Mouse (Mus musculus): ENCODE measurements around the gene Ugt1a8.

Ugt1a8 gene

GRCm38 (mm10) chr1:88186325-88186935 lies 98.8 kb downstream of the Ugt1a8 start:
- DNase-seq (ENCODE audit: low read depth) = no peak

- no peak for DNase-seq (ENCODE audit: low read depth)
These were observed 104.5 kb downstream of the Ugt1a8 start for GRCm38 (mm10) chr1:88192136-88192535.

DNA sequence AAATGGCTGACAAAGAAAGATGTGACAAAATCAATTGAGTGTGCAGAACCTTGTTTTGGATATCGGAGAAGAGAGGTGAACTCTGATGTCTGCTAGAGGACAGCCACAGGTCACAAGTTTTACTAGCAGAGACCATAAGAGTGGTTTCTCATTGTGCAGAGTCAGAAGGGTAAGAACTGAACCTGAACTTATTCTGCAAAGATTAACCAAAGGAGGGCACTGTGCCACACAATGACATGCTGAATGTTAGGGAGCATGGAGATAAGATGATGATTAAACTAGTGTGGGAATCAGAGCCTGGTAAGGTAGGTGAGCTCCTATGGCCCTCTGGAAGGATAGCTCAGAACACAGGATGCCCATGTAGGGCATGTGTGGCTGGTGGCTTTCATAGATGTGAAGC lies 108.1 kb downstream of the Ugt1a8 start:
- DNase-seq (ENCODE audit: low read depth) = no peak

DNA sequence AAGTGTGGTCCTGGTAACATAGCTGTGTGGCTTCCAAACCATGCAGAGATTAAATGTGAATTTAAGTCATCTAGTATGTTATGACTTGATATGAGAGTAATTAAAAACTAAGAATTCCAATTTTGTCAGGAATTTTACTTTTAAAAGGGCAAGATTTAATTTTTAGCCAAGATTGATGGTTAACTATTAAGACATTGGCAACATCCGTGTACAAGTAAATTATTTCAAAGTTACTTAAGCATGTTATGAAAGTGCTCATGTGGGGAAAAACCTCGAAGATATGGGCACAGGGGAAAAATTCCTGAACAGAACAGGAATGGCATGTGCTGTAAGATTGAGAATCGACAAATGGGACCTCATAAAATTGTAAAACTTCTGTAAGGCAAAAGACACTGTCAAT lies 109.8 kb downstream of the Ugt1a8 start:
- DNase-seq (ENCODE audit: low read depth) = no peak

- no peak for DNase-seq (ENCODE audit: low read depth)
These were observed 112.4 kb downstream of the Ugt1a8 start for GRCm38 (mm10) chr1:88199996-88200395.

GRCm38 (mm10) chr1:88200456-88200855 lies 112.8 kb downstream of the Ugt1a8 start, which contains the start of gene Ugt1a2:
Gene Ugt1a2 (plus strand): TSS chr1:88200601.
- no peak for DNase-seq (ENCODE audit: low read depth)

DNA sequence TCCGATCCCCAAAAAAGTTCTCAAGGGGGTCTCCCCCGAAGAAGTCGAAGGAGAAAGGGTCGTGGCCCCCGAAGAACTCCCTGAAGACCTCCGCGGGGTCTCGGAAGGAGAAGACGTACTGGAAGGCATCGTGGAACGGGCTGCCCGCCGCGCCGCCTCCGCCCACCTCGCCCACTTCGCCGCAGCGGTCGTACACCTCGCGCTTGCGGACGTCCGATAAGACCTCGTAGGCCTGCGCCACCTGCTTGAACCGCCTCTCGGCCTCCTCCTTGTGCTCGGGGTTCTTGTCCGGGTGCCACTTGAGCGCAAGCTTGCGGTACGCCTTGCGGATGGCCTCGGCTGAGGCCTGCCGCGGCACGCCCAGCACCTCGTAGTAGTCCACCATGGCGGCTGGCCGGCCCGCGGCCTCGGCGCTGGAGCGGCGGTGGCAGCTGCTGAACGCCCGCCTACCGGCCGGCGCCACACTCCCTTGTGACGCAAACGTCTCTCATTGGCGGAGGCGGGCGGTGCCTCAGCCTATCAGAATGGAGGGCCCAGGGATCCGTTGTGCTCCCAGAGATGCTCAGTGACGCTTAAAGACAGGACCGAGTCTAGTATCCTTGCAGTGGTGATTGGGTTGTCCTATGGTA lies 117.8 kb downstream of the Ugt1a8 start, which contains the start of gene Dnajb3:
Gene Dnajb3 (minus strand): TSS at position 489 of the 629 bp plus-strand sequence.
- peak; percentile 64 for DNase-seq (ENCODE audit: low read depth)

DNA sequence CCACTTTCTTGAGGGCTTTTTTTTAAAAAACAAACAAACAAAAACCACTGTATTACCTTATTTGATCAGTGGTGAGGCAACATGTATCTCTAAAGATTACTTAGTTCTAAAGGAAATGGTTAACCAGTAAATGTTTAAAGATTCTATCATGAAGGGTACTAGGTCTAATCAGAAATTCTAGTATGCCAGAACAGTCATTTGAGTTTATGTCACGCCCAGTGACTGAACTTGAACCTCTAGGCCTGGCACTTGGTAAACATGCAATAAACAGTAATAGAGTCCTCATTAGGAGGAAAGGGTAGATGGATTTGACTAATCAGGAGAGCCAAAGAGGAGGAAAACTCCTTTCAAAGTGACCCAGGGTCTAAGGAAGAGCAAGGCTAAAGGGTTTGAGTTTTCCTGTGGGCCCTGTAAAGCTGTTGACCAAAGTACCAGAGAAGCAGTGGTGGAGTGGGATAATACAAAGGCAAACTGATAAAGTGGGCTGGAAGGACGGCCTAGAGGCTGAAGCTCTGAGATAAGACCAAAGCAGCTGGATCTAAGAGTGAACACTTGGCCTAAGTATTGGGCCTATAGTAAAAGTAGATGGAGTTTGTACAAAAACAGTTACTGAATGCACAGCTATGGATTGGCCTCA lies 119.3 kb downstream of the Ugt1a8 start:
- DNase-seq (ENCODE audit: low read depth) = no peak

- peak; percentile 5 for DNase-seq (ENCODE audit: low read depth)
These were observed 124.2 kb downstream of the Ugt1a8 start, which contains the start of gene Ugt1a1 for GRCm38 (mm10) chr1:88211812-88212211. Gene Ugt1a1 (plus strand): TSS chr1:88211959.

DNA sequence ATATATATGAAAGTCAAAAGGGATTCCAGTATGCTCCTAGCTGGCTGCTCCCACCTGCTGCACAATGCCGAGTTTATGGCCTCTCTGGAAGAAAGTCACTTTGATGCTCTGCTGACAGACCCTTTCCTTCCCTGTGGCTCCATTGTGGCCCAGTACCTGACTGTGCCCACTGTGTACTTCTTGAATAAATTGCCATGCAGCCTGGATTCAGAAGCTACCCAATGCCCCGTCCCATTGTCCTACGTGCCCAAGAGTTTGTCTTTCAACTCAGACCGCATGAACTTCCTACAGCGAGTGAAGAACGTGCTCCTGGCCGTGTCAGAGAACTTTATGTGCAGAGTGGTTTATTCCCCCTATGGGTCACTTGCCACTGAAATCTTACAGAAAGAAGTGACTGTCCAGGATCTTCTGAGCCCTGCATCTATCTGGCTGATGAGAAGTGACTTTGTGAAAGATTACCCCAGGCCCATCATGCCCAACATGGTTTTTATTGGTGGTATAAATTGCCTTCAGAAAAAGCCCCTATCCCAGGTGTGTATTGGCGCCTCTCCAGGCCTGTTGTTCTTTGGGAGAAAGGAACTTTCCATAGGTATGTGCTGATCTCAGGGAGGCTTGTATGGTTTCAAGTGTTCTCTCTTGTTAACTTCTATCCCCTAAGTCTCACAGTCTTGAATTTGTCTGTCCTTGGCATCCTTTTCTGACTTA lies 124.9 kb downstream of the Ugt1a8 start:
- peak; percentile 5 for DNase-seq (ENCODE audit: low read depth)

- DNase-seq (ENCODE audit: low read depth) = peak; percentile 6
These were observed 125.4 kb downstream of the Ugt1a8 start for GRCm38 (mm10) chr1:88213061-88213460.

DNA sequence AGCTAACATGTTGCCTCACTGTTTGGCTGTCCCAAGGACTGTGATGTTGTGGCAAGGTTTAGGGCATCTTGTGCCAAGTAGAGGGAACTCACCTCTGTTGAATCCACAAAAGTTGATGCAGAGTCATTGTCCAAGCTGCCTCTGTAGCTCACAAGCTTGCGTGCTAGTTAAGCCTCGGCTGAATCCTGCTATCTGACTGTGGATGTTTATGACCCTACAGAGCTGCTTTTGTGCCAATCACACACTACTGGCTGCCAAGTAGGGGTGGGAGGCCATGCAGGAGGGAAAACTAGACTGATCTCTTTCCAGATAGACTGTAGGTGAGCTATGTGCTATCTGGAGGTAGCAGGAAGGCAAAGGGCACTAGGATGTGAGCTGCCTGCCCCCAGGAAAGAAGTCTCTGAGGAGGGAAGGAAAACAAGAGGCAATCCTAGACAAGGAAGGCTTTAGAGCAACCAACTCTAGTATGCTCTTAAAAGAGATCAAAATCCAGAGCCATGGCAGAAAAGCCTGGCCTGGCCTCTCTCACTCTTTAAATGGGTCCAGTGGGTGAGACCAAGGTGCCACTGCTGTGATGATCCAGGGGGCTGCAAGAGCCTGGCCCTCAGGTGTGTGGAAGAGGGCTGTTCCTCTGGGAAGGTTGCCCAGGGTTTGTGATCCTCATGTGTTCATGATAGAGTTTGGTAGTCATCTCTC lies 126.3 kb downstream of the Ugt1a8 start:
- DNase-seq (ENCODE audit: low read depth) = peak; percentile 13

GRCm38 (mm10) chr1:88214462-88214952 lies 126.9 kb downstream of the Ugt1a8 start:
- DNase-seq (ENCODE audit: low read depth) = peak; percentile 11

GRCm38 (mm10) chr1:88215466-88216380 lies 128.1 kb downstream of the Ugt1a8 start:
- DNase-seq (ENCODE audit: low read depth) = peak; percentile 5

- no peak for DNase-seq (ENCODE audit: low read depth)
These were observed 128.9 kb downstream of the Ugt1a8 start for GRCm38 (mm10) chr1:88216551-88216950.

DNA sequence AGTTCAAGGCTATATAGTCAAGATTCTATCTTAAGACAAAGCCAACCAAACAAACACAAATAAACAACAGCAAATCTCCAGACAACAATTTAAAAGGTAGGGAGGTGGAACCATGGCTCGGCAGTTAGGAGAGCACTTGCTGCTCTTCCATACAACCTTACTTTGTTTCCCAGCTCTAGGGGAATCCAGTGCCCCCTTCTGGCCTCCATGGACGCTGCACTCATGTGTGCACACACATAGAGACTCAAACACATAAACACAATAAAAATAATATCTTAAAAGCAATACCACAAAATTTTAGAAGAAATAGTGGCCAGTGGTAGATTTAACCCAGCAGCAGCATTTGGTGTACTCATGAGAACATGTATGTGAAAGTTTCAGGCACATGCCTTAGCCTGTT lies 129.5 kb downstream of the Ugt1a8 start:
- peak; percentile 11 for DNase-seq (ENCODE audit: low read depth)

GRCm38 (mm10) chr1:88217576-88217975 lies 130.0 kb downstream of the Ugt1a8 start:
- DNase-seq (ENCODE audit: low read depth) = peak; percentile 7

- DNase-seq (ENCODE audit: low read depth) = peak; percentile 2
These were observed 130.4 kb downstream of the Ugt1a8 start for GRCm38 (mm10) chr1:88218051-88218450.

DNA sequence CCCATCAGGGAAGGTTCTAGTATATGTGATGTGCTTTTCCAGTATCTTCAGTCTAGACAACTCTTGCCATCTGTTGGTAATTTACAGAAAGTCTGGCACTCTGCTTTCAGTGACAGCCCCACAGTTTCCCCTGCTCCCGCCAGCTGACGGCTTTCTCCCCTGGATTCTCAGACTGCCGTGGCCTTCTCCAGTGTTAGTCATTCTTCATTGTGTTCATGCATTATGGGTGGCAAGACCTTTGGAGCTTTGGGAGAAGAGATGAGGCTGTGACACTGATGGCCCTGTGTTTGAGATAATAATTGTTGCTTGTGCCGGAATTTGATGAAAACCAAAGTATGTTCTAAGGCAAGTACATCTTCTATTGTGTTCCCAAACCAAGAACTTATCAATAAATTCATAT lies 131.0 kb downstream of the Ugt1a8 start:
- DNase-seq (ENCODE audit: low read depth) = no peak

DNA sequence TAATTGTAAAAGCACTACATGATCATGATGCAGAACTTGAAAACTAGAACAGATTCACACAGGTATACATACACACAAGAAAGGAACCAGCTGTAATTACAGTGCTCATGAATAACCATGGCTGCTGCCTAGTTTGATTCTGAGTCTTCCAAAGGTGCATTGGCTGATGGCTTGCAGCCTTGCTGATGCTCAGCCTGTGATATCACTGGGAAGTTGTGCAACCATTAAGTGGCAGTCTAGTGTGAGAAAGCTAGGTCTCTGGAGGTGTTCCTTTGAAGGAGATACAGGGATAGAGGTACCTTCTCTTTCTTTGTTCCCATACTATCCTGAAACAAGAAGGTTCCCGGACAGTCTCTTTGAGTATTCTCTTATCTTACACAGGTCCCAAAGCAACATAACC lies 131.4 kb downstream of the Ugt1a8 start:
- no peak for DNase-seq (ENCODE audit: low read depth)

- no peak for DNase-seq (ENCODE audit: low read depth)
These were observed 132.7 kb downstream of the Ugt1a8 start for GRCm38 (mm10) chr1:88220336-88220735.

All from naive thymus-derived CD4-positive, alpha-beta T cell, adult 2 months (primary cell).